Mouse (Mus musculus) brain, adult 10 weeks (tissue): ENCODE measurements around the gene Ccdc30. TPM values are rescaled to one million over a fixed set of nuclear protein-coding genes. Genes with fewer than 3 reads are reported as not detected.

ENCODE experiments used
- polyA plus RNA-seq: library from polyadenylated mRNA; stranded (reverse); fragments of 350-450 nt; fragmentation: Illumina TruSeq; extraction: RNeasy Lipid Tissue Mini Kit (QIAGEN cat#74804); gene quantifications from one replicate; pipeline ENCODE4 v1.2.3, GENCODE M21; 2015; ENCODE audit warnings: low read depth, low replicate concordance

The Ccdc30 gene
- 14.5 TPM for polyA plus RNA-seq

GRCm38 (mm10) chr4:119415072-119415753 is at the start of gene Ccdc30:
Gene Ccdc30 (minus strand): TSS chr4:119415521.

GRCm38 (mm10) chr4:119422294-119422964 is 7.1 kb upstream of the Ccdc30 start, which contains the start of the genes Ppcs and Zmynd12:
Gene Ppcs (minus strand): TSS chr4:119422420.
Gene Zmynd12 (plus strand): TSS chr4:119422814.

GRCm38 (mm10) chr4:119320131-119320830 is 95.0 kb downstream of the Ccdc30 start, which contains the start of gene Ppih:
Gene Ppih (minus strand): TSS chr4:119320546.

DNA sequence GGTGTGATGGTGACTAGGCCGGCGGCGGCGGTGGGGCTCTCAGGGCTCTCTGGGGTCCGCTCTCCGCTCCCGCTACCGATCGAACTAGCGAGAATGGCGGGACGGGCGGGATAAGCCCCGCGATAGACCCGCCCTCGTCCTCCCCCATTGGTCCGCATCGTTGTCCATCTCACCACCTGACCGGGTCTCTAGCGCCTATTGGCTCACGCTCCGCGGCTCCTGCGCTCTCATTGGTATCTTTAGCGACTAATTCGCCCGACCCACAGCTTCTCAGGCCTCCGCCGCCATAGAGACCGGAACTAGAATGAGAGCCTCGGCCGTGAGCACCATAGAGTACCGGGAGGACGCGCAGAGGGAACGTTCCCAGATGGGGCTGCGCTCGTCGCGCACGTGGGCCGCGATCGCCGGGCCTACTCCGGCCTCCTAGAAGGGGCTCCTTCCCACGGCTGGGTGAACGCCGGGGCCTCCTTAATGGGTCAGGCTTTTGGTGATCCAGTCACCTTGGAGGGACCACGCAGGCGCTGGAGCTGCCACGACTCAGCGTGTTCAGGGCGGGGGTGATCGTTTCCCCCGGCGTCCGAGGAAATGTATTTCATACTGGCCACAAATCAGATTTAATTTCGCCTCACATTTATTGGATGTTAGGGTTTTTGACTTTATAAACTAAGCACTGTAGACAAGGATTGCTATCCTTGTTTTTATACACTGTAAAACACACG is 120.7 kb downstream of the Ccdc30 start, which contains the start of gene Ybx1:
Gene Ybx1, minus strand, starts transcription at position 190 of the 719 bp plus-strand sequence.

Other genes starting within 250 kb of the Ccdc30 start
- 8.4 TPM for gene Zfp691, start 241.3 kb downstream of the Ccdc30 start, polyA plus RNA-seq
- 0.31 TPM for gene Ermap, start 225.5 kb downstream of the Ccdc30 start, polyA plus RNA-seq
- gene Svbp, start 220.2 kb downstream of the Ccdc30 start, polyA plus RNA-seq = 32.5 TPM
- gene Tmem269, start 197.3 kb downstream of the Ccdc30 start, polyA plus RNA-seq = 0.79 TPM
- 16.0 TPM for gene AU022252, start 182.8 kb downstream of the Ccdc30 start, polyA plus RNA-seq
- gene P3h1, start 182.6 kb downstream of the Ccdc30 start, polyA plus RNA-seq = 7.4 TPM
- 0.82 TPM for gene Cldn19, start 160.1 kb downstream of the Ccdc30 start, polyA plus RNA-seq
- gene Ybx1, start 120.9 kb downstream of the Ccdc30 start, polyA plus RNA-seq = 226 TPM
- gene Ppih, start 95.0 kb downstream of the Ccdc30 start, polyA plus RNA-seq = 37.2 TPM
- gene Ppcs, start 6.9 kb upstream of the Ccdc30 start, polyA plus RNA-seq = 13.5 TPM
- 1.3 TPM for gene Zmynd12, start 7.3 kb upstream of the Ccdc30 start, polyA plus RNA-seq
- gene Rimkla, start 77.1 kb upstream of the Ccdc30 start, polyA plus RNA-seq = 13.1 TPM
- 35.2 TPM for gene Foxj3, start 121.5 kb upstream of the Ccdc30 start, polyA plus RNA-seq
- 16.1 TPM for gene Frg2f1, start 124.0 kb upstream of the Ccdc30 start, polyA plus RNA-seq
- gene Guca2a, start 222.2 kb upstream of the Ccdc30 start, polyA plus RNA-seq = not detected
- not detected for gene Guca2b, start 243.4 kb upstream of the Ccdc30 start, polyA plus RNA-seq